9 mouse cellular contexts compared by ENCODE assay signal in genomic region chr2:116064521-116064920, GRCm38 (mm10). TPM values are rescaled to one million over a fixed set of nuclear protein-coding genes. Genes with fewer than 3 reads are reported as not detected.
A peak's percentile ranks its signal among the peaks of the same experiment; 100 is the strongest.
DNase-seq lines count a peak whose midpoint lies in the region; ATAC-seq lines count a peak whose summit lies in the region.
"Had no signal": no experiment of that assay in that cellular context is flagged by ENCODE, and none has a peak within 500 bp of the region (broad histone marks: within the 10 kb centered on the region; RNA-seq: fewer than 3 reads in every experiment).

No protein-coding gene starts in this region.

- no peaks in the 10 kb centered on the region for H3K36me3 ChIP-seq in hindbrain, embryonic 16.5 days (ENCODE audit: control insufficient read depth, insufficient read depth, low read length)
- H3K36me3 ChIP-seq in lung, embryonic 16.5 days (ENCODE audit: control insufficient read depth, insufficient read depth, low read length): no peaks in the 10 kb centered on the region
- no peaks in the 10 kb centered on the region for H3K36me3 ChIP-seq in stomach, embryonic 16.5 days (ENCODE audit: control insufficient read depth, insufficient read depth, low read length)

- under 1% methylated on average over 20 of the region's 20 CpGs for WGBS in hindbrain, embryonic 16.5 days
- WGBS in lung, embryonic 16.5 days: 4% methylated on average over 16 of the region's 20 CpGs
- WGBS in stomach, embryonic 16.5 days: under 1% methylated on average over 20 of the region's 20 CpGs

- peak overlapping the region; percentile 82 for H3K9ac ChIP-seq in hindbrain, embryonic 16.5 days (ENCODE audit: low read depth, low read length)
- peak overlapping the region; percentile 82 for H3K9ac ChIP-seq in lung, embryonic 16.5 days (ENCODE audit: low read length)
- peak overlapping the region; percentile 96 for H3K9ac ChIP-seq in stomach, embryonic 16.5 days (ENCODE audit: low read length)

- intact Hi-C loops in left cerebral cortex, postnatal 36 days (cut with DNase I): loop anchor here (2.0 to 10.0 kb wide), 4 partner anchors 210 to 1440 kb away; no protein-coding TSS in a partner anchor
- intact Hi-C loops in left cerebral cortex, postnatal 10 days (cut with DNase I): loop anchor here (10.0 kb wide), 1 partner anchor 410 kb away; no protein-coding TSS in a partner anchor
- intact Hi-C loops in left cerebral cortex, postnatal 14 days (cut with DNase I): no loop called here

- no peaks in the 10 kb centered on the region; the same call in 1 of the 2 replicates for H3K4me1 ChIP-seq in hindbrain, embryonic 16.5 days (ENCODE audit: control insufficient read depth, insufficient read depth, low read depth, low read length)
- H3K4me1 ChIP-seq in lung, embryonic 16.5 days (replicated peaks; ENCODE audit: control insufficient read depth, insufficient read depth, low read length): peaks cover 4% of the 10 kb centered on the region; the same call in 1 of the 2 replicates
- H3K4me1 ChIP-seq in stomach, embryonic 16.5 days (ENCODE audit: control insufficient read depth, insufficient read depth, low read length): 0 out of 2 replicates have a peak, but pooled peaks cover 6% of the 10 kb centered on the region

- peak overlapping the region; percentile 91 for H3K27ac ChIP-seq in hindbrain, embryonic 16.5 days (ENCODE audit: low read depth, low read length)
- peak overlapping the region; percentile 96 for H3K27ac ChIP-seq in lung, embryonic 16.5 days (ENCODE audit: low read length)
- peak overlapping the region; percentile 99 for H3K27ac ChIP-seq in stomach, embryonic 16.5 days (ENCODE audit: low read length)

- no peaks in the 10 kb centered on the region for H3K27me3 ChIP-seq in hindbrain, embryonic 16.5 days (replicated peaks; ENCODE audit: control insufficient read depth, insufficient read depth, low read length)
- H3K27me3 ChIP-seq in lung, embryonic 16.5 days (ENCODE audit: control insufficient read depth, insufficient read depth, low read depth, low read length): peaks cover 3% of the 10 kb centered on the region
- H3K27me3 ChIP-seq in stomach, embryonic 16.5 days (ENCODE audit: control insufficient read depth, insufficient read depth, low read length): no peaks in the 10 kb centered on the region

- peak overlapping the region; percentile 59 for H3K4me3 ChIP-seq in hindbrain, embryonic 16.5 days (ENCODE audit: low read length)
- peak overlapping the region; percentile 62 for H3K4me3 ChIP-seq in lung, embryonic 16.5 days (ENCODE audit: low read length)
- H3K4me3 ChIP-seq in stomach, embryonic 16.5 days (replicated peaks; ENCODE audit: low read length): peak overlapping the region; percentile 67

- peak; percentile 47 to 53 for DNase-seq in left cerebral cortex, postnatal 36 days (ENCODE audit: low spot score in 2 of 2)
- DNase-seq in left cerebral cortex, postnatal 10 days (ENCODE audit: extremely low spot score in 1 of 2, low spot score in 2 of 2): no peak
- peak; percentile 68 for DNase-seq in embryo, embryonic 9.5 days (ENCODE audit: extremely low spot score)
- DNase-seq in thymus, postnatal 0 days (ENCODE audit: low spot score): no peak
- no peak for DNase-seq in left cerebral cortex, postnatal 14 days (ENCODE audit: low spot score in 2 of 2)

- peak overlapping the region; percentile 64 for H3K4me2 ChIP-seq in hindbrain, embryonic 16.5 days (ENCODE audit: low read length)
- peak overlapping the region; percentile 77 for H3K4me2 ChIP-seq in lung, embryonic 16.5 days (ENCODE audit: low read depth, low read length)
- peak overlapping the region; percentile 81 for H3K4me2 ChIP-seq in stomach, embryonic 16.5 days (ENCODE audit: low read depth, low read length)

- ATAC-seq in hindbrain, embryonic 16.5 days: no peak
- ATAC-seq in lung, embryonic 16.5 days (ENCODE audit: low read depth): no peak
- ATAC-seq in stomach, embryonic 16.5 days (ENCODE audit: insufficient read depth, low FRiP score): no peak

- H3K9me3 ChIP-seq in hindbrain, embryonic 16.5 days (ENCODE audit: control insufficient read depth, low read length): no peaks in the 10 kb centered on the region
- no peaks in the 10 kb centered on the region for H3K9me3 ChIP-seq in lung, embryonic 16.5 days (ENCODE audit: control insufficient read depth, low read length)
- no peaks in the 10 kb centered on the region for H3K9me3 ChIP-seq in stomach, embryonic 16.5 days (replicated peaks; ENCODE audit: control insufficient read depth, low read length)

RNA-seq across cellular contexts. Expression of gene Meis2, which starts 1.1 kb away (rescaled TPM):
- total RNA-seq in left cerebral cortex, postnatal 36 days (2021): 100 to 1,000 TPM; 100 to 123 TPM
- 100 to 1,000 TPM in 1 of 2 experiments, 10 to 100 TPM in 1; 98.2 to 110 TPM for total RNA-seq in left cerebral cortex, postnatal 10 days (2021)
- 128 and 131 TPM in 2 replicates for polyA plus RNA-seq in hindbrain, embryonic 16.5 days (2015; fragmentation: Nextera tagmentation; extraction: Ambion mirVana)
- polyA plus RNA-seq in lung, embryonic 16.5 days (2015; fragmentation: Nextera tagmentation; extraction: Ambion mirVana): 21.5 and 24.2 TPM in 2 replicates
- polyA plus RNA-seq in stomach, embryonic 16.5 days (2015; fragmentation: Nextera tagmentation; extraction: Ambion mirVana): 42.8 and 43.3 TPM in 2 replicates
- polyA plus RNA-seq in thymus, postnatal 0 days (2015; fragmentation: Nextera tagmentation; extraction: Ambion mirVana): 8.2 TPM in 2 replicates
- 10 to 100 TPM; 80.8 to 89.3 TPM for total RNA-seq in left cerebral cortex, postnatal 14 days (2021)
- total RNA-seq: neutrophil, adult 5-6 weeks had no signal

Comparison
In these comparisons a context has a peak if more than half of its experiments do, and no peak if none do; other contexts are left out.
1. DNase-seq: peak in left cerebral cortex, postnatal 36 days (2 of 2) and embryo, embryonic 9.5 days (single experiment); none in left cerebral cortex, postnatal 10 days (0 of 2), thymus, postnatal 0 days (single experiment) and left cerebral cortex, postnatal 14 days (0 of 2).
2. Peak in every context shown above with its lines, with median percentiles within 50 percentile points of each other: H3K27ac ChIP-seq, H3K4me2 ChIP-seq, H3K4me3 ChIP-seq and H3K9ac ChIP-seq.